Mouse (Mus musculus): ENCODE results near the gene Gdpd5.

GRCm38 (mm10) chr7:99449751-99450150 lies 68.5 kb downstream of the Gdpd5 start:
- no peak for TF ChIP-seq CTCF (IDR thresholded peaks at IDR 0.05; ENCODE audit: low read depth)
- no peak for TF ChIP-seq EP300 (IDR thresholded peaks at IDR 0.05; ENCODE audit: low read depth)
